ENCODE assay signal across 8 mouse cellular contexts in genomic region chr1:60409928-60410817, GRCm38 (mm10). TPM values are rescaled to one million over a fixed set of nuclear protein-coding genes. Genes with fewer than 3 reads are reported as not detected.
DNase-seq lines count a peak whose midpoint lies in the region; ATAC-seq and TF ChIP-seq lines count a peak whose summit lies in the region.

No protein-coding gene starts in this region.

- WGBS in intestine, embryonic 15.5 days, result under 1% methylated on average over 50 of the region's 54 CpGs
- under 1% methylated on average over 12 of the region's 54 CpGs for WGBS in limb, embryonic 14.5 days
- 2% methylated on average over 54 of the region's 54 CpGs for WGBS in midbrain, embryonic 14.5 days

- H3K4me3 ChIP-seq in G1E (ENCODE audit: low read depth, low read length), result peak overlapping the region; percentile 95
- peak overlapping the region; percentile 91 for H3K4me3 ChIP-seq in intestine, embryonic 15.5 days (replicated peaks)
- peak overlapping the region; percentile 86 for H3K4me3 ChIP-seq in limb, embryonic 14.5 days (replicated peaks; ENCODE audit: low read length)
- peak overlapping the region; percentile 80 for H3K4me3 ChIP-seq in midbrain, embryonic 14.5 days (replicated peaks; ENCODE audit: low read depth, low read length)

- H3K4me1 ChIP-seq in G1E (ENCODE audit: insufficient read depth, low read depth, low read length), result peaks cover 47% of the 10 kb centered on the region
- no peaks in the 10 kb centered on the region for H3K4me1 ChIP-seq in intestine, embryonic 15.5 days (replicated peaks)
- peaks cover 10% of the 10 kb centered on the region for H3K4me1 ChIP-seq in limb, embryonic 14.5 days (ENCODE audit: control insufficient read depth, insufficient read depth, low read length)
- H3K4me1 ChIP-seq in midbrain, embryonic 14.5 days (ENCODE audit: control insufficient read depth, insufficient read depth, low read length), result peaks cover 15% of the 10 kb centered on the region

- no peak for TF ChIP-seq CTCF in G1E (IDR thresholded peaks at IDR 0.05; ENCODE audit: low read depth, low read length)

- DNase-seq in 3134 (ENCODE audit: extremely low read depth, insufficient read length, low spot score), result peak; percentile 16
- peak; percentile 53 for DNase-seq in G1E (ENCODE audit: low spot score)
- DNase-seq in cerebellum, adult 9-10 months, result peak; percentile 70
- DNase-seq in limb, embryonic 14.5 days (ENCODE audit: low spot score), result peak; percentile 35
- peak; percentile 39 for DNase-seq in midbrain, embryonic 14.5 days
- peak; percentile 76 for DNase-seq in testis, postnatal 14 days (ENCODE audit: low spot score)

- no peak for TF ChIP-seq POLR2A in limb, embryonic 14.5 days (IDR thresholded peaks at IDR 0.05; ENCODE audit: borderline replicate concordance, extremely low read depth, insufficient read depth, insufficient read length)

- H3K36me3 ChIP-seq in G1E (replicated peaks), result peaks cover 3% of the 10 kb centered on the region
- no peaks in the 10 kb centered on the region for H3K36me3 ChIP-seq in intestine, embryonic 15.5 days
- H3K36me3 ChIP-seq in limb, embryonic 14.5 days (ENCODE audit: control insufficient read depth, insufficient read depth, low read length), result peaks cover 2% of the 10 kb centered on the region; the same call in 1 of the 2 replicates
- H3K36me3 ChIP-seq in midbrain, embryonic 14.5 days (ENCODE audit: control insufficient read depth, insufficient read depth, low read length), result no peaks in the 10 kb centered on the region

- no peaks in the 10 kb centered on the region for H3K9me3 ChIP-seq in G1E (replicated peaks)
- H3K9me3 ChIP-seq in intestine, embryonic 15.5 days, result no peaks in the 10 kb centered on the region
- H3K9me3 ChIP-seq in limb, embryonic 14.5 days (ENCODE audit: control insufficient read depth, low read length), result no peaks in the 10 kb centered on the region
- no peaks in the 10 kb centered on the region for H3K9me3 ChIP-seq in midbrain, embryonic 14.5 days (ENCODE audit: control insufficient read depth, low read length)

- H3K9ac ChIP-seq in intestine, embryonic 15.5 days, result peak overlapping the region; percentile 84
- peak overlapping the region; percentile 91 for H3K9ac ChIP-seq in limb, embryonic 14.5 days (ENCODE audit: low read depth, low read length, severe bottlenecking)
- peak overlapping the region; percentile 95 for H3K9ac ChIP-seq in midbrain, embryonic 14.5 days (replicated peaks; ENCODE audit: low read length)

- ATAC-seq in G1E (ENCODE audit: extremely low read depth, insufficient number of reproducible peaks, low FRiP score, poor library complexity, severe bottlenecking), result no peak
- peak; percentile 41 for ATAC-seq in frontal cortex, adult (ENCODE audit: low TSS enrichment)
- peak; percentile 77 for ATAC-seq in intestine, embryonic 15.5 days
- ATAC-seq in limb, embryonic 14.5 days (ENCODE audit: low FRiP score, low read depth), result no peak
- peak; percentile 78 for ATAC-seq in midbrain, embryonic 14.5 days (ENCODE audit: low FRiP score, low TSS enrichment)

- peak overlapping the region; percentile 78 for H3K4me2 ChIP-seq in intestine, embryonic 15.5 days (replicated peaks)
- peak overlapping the region; percentile 77 for H3K4me2 ChIP-seq in limb, embryonic 14.5 days (replicated peaks; ENCODE audit: low read depth, low read length, severe bottlenecking)
- H3K4me2 ChIP-seq in midbrain, embryonic 14.5 days (ENCODE audit: low read length), result peak overlapping the region; percentile 63

- no peaks in the 10 kb centered on the region for H3K27me3 ChIP-seq in G1E (ENCODE audit: insufficient read depth, low read length)
- no peaks in the 10 kb centered on the region for H3K27me3 ChIP-seq in intestine, embryonic 15.5 days (replicated peaks)
- H3K27me3 ChIP-seq in limb, embryonic 14.5 days (ENCODE audit: control insufficient read depth, insufficient read depth, low read length), result no peaks in the 10 kb centered on the region
- H3K27me3 ChIP-seq in midbrain, embryonic 14.5 days (ENCODE audit: control insufficient read depth, insufficient read depth, low read length), result no peaks in the 10 kb centered on the region

- H3K27ac ChIP-seq in intestine, embryonic 15.5 days, result peak overlapping the region; percentile 90
- peak overlapping the region; percentile 81 for H3K27ac ChIP-seq in limb, embryonic 14.5 days (replicated peaks; ENCODE audit: low read depth, low read length)
- H3K27ac ChIP-seq in midbrain, embryonic 14.5 days (replicated peaks; ENCODE audit: low read depth, low read length), result peak overlapping the region; percentile 98

RNA-seq across cellular contexts. Expression of gene Abi2, which starts 0.8 kb away (rescaled TPM):
- 78.8 and 102 TPM in 2 replicates for total RNA-seq in G1E (2014; fragmentation: Nextera tagmentation)
- total RNA-seq in G1E (2017), result 26.4 and 34.0 TPM in 2 replicates
- polyA plus RNA-seq in G1E (2012), result 32.1 and 44.2 TPM in 2 replicates
- 15.5 and 16.6 TPM in 2 replicates for polyA plus RNA-seq in intestine, embryonic 15.5 days (2015; fragmentation: Nextera tagmentation; extraction: Ambion mirVana)
- 14.4 and 17.7 TPM in 2 replicates for polyA plus RNA-seq in limb, embryonic 14.5 days (2012; rRNA removed)
- 15.0 and 19.6 TPM in 2 replicates for polyA plus RNA-seq in limb, embryonic 14.5 days (2014; fragmentation: Nextera tagmentation; extraction: Ambion mirVana)
- polyA plus RNA-seq in midbrain, embryonic 14.5 days (2014; fragmentation: Nextera tagmentation; extraction: Ambion mirVana), result 79.7 and 84.0 TPM in 2 replicates

Comparison
In these comparisons a context has a peak if more than half of its experiments do, and no peak if none do; other contexts are left out.
1. DNase-seq: peak in every context shown above with its lines; median percentile 76 in testis, postnatal 14 days; 70 in cerebellum, adult 9-10 months; 53 in G1E; 39 in midbrain, embryonic 14.5 days; 35 in limb, embryonic 14.5 days; 16 in 3134.
2. ATAC-seq: peak in frontal cortex, adult (single experiment), intestine, embryonic 15.5 days (single experiment) and midbrain, embryonic 14.5 days (single experiment); none in G1E (single experiment) and limb, embryonic 14.5 days (single experiment).
3. Peak in every context shown above with its lines, with median percentiles within 50 percentile points of each other: H3K4me3 ChIP-seq, H3K27ac ChIP-seq, H3K4me2 ChIP-seq and H3K9ac ChIP-seq.